Mouse (Mus musculus): ENCODE data around the gene Ap1g1.

- TF ChIP-seq CTCF (IDR thresholded peaks at IDR 0.05; ENCODE audit: borderline replicate concordance, extremely low read depth, insufficient read depth, insufficient read length) (no peak), POLR2A (IDR thresholded peaks at IDR 0.05; ENCODE audit: borderline replicate concordance, extremely low read depth, insufficient read depth, insufficient read length, poor library complexity, severe bottlenecking) (no peak)
Measured at GRCm38 (mm10) chr8:109798721-109799120, 20.4 kb downstream of the Ap1g1 start.

Measured in brain, embryonic 14.5 days (tissue).